Mouse (Mus musculus) cerebellum, postnatal 10 days (tissue): ENCODE data around the gene Lrrc23.
"Not testable (repeated sequence)": the region's sequence is repeated elsewhere in the genome, so short reads cannot be mapped to it uniquely, and the experiment has no call there.

Experiments
- DNase-seq, 2 experiments: peaks; one replicate each; pipeline ENCODE4 v3.0.0; 2021; ENCODE audit warnings: mixed read lengths in 2 of 2

The Lrrc23 gene

DNA sequence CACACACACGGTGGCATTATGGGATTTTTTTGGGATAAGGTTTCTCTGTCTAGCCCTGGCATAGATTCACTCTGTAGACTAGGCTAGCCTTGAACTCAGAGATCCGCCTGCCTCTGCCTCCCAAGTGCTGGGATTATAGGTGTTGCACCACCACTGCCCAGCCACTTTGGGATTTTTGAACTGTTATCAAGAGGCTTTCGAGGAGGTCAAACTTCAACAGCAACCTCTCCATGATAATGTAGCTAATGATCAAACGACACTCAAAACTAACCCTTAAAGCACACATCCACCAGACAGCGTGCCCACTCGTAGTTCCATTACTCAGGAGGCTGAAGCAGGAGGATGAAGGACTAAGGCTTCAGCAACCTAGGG is 28.4 kb upstream of the Lrrc23 start:
- no peak for DNase-seq

DNA sequence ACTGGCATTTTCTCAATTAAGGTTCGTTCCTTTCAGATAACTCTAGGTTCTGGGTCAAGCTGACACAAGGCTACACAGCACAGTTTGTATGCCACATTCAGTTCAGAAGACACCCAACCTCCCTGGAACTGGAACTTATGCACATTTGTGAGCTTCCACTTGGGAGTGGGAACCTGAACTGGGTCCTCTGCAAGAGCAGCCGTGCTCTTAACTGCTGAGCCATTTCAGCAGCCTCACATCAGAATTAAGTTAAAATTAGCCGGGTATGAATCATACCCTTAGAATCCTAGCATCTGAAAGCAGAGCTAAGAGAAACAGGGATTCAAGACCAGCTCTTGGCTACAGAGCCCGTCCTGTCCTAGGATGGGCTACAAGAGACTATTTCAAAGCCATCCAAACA is 27.8 kb upstream of the Lrrc23 start:
- no peak for DNase-seq

DNA sequence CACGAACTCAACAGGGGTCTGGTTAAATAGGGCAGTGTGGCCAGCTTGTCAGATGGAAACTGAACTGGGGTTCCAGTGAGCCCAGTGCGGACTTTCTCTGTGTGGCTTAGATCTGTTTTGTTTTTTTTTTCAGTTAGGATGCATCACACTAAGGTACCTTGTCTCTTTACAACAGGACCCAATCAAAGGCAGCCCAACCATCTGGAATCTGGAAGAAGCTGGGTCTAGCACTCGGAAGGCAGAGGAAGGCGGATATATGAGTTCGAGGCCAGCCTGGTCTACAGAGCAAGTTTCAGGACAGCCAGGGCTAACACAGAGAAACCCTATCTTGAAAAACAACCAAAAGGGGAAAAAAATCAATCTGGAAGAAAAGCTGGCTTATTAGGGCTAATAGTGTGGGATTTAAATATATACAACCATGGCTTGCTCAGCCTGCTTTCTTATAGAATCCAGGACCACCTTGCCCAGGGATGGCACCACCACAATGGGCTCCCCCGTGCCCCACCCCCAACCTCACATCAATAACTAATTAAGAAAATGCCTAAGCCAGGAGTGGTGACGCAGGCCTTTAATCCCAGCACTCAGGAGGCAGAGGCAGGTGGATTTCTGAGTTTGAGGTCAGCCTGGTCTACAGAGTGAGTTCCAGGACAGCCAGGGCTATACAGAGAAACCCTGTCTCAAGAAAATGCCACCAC is 27.1 kb upstream of the Lrrc23 start:
- DNase-seq = no peak

DNA sequence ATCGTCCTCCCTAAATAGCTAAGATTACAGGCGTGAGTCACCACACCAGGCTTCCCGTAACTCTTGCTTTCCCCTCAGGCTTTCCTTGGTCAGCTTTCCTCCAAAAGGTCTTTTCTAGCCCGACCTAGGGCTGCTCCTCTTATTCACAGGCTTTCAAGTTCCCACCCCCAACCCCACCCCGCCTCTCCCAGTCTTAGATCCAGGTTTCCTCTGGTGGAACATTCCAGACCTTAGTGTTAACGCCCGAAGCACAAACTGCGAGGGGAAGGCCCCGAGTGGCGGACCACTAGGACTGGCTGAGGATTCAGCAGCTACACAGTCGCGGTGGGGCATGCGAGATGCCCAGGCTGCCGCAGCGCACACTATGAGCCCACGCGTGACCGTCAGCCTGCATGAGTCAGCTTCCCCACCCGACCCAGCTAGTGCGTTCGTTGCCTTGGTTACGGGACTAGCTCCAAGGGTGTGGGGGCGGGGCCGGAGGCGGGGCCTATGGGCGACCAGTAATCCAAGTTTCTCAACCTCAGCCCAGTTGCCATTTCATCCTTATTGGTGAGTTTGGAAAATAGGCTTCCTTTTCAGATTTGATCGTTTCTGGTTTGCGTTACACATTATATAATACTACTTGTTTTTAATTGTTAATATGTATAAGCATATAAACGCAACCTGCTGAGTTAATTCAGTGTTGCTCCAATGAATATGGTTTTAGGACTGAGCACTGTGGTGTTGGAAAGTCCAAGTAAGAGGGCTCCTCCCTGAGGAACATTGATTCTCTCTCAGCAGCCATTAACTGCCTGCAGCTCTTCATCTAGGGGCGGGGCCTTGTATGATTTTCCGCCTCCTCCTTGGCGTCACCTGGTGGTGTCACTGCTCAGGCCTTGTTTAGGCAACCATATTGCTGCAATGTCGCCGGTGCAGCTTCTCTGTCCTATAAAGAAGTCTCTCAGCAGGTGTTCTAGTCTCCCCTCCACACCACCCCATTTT is 26.1 kb upstream of the Lrrc23 start:
- DNase-seq = peak; percentile 97 to 98

DNA sequence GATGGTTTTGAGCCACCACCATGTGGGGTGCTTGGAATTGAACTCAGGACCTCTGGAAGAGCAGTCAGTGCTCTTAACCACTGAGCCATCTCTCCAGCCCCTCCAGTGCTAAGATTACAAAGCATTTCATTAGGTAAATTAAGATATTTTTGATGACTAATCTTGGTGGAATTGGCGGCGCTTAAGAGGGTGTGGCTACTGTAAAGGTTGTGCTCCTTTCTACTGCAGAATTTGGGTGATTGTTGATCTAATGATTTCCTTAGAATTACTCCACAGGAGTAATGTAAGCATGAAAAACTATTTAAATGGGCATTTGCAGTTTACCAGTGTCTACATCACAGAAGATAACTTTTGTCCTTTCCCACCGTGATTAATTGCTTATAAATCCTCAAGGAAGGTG is 24.8 kb upstream of the Lrrc23 start:
- no peak for DNase-seq

DNA sequence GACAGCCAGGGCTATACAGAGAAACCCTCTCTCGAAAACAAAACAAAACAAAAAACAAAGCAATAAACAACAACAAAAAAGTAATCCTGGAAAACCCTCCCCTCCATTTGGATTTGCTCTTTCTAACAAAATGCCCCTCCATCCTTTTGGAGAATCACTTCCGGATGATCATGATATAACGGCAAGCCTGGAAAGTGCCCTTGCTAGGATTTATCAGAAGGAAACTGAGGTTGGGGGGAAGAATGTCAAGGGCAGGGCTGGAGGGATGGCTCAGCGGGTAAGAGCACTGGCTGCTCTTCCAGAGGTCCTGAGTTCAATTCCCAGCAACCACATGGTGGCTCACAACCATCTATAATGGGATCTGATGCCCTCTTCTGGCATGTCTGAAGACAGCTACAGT is 24.2 kb upstream of the Lrrc23 start:
- DNase-seq = not testable (repeated sequence)

DNA sequence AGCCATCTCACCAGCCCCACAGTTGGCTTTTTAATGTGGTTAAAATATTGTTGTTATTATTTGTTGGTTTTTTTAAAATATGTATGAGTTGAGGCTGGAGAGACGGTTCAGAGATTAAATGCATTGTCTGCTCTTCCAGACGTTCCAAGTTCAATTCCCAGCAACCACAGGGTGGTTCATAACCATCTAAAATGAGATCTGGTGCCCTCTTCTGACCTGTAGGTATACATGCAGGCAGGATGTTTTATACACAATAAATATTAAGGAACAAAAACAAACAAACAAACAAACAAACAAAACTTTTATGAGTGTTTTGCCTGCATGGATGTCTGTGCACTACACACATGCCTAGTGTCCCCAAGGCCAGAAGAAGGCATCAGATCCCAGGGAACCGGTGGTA is 23.5 kb upstream of the Lrrc23 start:
- DNase-seq = no peak

DNA sequence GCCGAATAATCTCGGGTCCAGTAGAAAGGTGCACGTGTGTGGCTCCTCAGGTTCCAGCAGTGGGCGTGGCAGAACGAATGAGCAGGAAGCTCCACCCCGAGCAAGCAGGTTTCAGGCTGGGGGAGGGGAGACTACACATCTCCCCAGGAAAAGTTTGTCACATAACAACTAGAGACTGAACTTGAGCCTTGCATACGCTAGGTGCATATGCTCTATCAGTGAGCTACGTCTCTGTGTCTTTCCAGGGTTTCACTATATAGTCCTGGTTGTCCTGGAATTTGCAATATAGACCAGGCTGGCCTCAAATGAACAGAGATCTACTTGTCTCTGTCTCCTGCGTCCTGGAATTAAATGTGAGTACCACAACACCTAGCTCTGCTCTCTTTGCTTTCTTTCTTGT is 22.9 kb upstream of the Lrrc23 start:
- not testable (repeated sequence) for DNase-seq

DNA sequence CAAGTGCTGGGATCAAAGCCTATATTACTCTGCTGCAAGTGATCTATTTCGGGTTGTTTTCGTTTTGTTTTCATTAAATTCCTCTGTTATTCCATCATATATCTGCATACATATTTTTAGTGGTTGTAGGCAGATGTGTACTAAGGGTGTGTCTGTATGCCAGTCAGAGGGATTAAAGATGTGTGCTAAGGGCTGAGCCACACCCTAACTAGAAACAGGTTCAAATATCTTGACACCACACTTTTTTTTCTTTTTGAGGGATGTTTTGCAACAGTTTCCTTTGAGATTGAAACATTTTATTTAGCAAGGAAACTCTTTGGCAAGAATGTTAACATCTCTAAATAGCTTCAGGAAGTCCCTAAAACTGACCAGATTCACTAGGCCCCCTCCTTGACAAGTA is 16.7 kb upstream of the Lrrc23 start:
- no peak for DNase-seq

DNA sequence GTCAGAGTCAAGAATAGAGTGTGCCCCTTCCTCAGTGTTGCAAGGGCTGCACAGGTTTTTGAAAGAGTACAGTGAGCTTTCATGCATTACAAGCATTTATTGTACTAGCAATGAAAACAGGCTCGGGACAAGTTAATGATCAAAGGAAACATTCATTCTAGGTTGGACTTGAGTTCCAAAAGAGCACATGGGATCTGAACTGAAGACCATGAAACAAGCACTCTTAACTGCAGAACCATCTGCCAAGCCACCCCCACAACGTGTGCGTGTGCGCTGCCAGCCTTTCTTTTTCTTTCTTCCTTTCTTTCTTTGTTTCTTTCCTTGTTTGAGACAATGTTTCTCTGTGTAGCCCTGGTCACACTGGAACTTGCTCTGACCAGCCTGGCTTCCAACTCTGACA is 16.3 kb upstream of the Lrrc23 start:
- DNase-seq = no peak

DNA sequence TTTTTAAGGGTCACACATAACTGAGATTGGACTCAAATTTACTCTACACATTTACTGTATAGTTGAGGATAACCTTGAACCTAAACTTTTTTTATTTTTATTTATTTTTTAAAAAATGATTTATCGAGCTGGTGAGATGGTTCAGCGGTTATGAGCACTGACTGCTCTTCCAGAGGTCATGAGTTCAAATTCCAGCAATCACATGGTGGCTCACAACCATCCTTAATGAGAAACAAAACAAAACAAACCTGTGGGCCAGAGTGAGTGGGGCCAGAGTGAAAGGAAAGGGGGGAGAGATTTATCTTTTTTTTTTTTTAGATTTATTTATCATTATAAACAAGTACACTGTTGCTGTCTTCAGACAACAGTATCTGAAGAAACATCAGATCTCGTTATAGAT is 12.4 kb upstream of the Lrrc23 start:
- no peak for DNase-seq

DNA sequence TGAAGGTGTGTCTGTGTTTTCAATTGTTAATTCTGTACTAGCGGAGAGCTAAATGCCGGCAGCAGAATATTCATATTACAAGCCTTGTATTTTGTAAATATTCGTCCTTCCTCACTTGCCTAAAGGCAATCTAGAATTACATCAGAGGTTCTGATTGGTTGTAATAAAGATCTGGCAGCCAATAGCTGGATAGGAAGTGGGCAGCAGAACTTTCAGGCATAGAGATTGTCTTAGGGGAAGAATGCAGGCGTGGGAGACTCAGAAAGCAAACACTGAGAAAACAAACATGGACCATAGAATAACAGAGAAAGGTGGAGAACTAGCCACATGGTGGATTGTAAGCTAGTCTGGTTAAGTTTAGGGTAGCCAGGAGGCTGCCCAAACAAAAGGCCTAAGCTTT is 10.6 kb upstream of the Lrrc23 start:
- DNase-seq = no peak

DNA sequence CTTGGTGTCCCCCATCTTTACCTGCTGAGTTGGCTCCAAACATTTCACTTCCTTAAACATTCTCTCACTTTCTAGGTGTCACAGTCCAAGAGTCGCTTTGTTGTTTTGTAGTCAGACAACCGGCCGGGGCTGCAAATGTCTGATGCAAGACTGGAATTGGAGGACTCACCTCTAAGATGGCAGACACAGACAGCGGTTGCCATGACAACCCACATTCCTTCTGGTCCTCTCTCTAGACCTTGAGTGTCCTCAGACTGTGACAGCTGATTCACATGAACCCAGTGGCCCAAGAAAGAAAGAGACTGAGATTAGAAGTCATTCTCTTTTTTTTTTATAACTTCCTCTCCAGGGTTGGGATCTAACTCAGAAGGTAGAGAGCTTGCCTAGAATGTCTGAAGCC is 10.0 kb upstream of the Lrrc23 start:
- peak; percentile 49 to 50 for DNase-seq

DNA sequence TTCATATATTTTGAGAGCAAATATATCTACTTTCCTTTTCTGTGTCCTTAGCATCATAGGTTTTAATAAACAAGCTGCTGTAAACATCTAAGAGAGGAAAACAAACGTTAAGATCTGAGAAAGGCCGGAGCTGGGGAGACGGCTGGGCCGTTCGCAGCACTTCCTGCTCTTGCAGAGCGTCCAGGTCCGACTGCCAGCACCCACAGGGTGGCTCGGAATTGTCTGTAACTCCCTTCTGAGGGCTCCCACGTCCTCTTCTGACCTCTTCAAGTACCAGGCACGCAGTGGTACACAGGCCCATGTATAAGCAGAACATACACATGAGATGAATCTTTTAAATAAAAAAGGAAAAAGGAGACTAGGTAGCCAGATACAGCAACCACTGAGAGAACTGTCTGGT is 8.2 kb upstream of the Lrrc23 start:
- DNase-seq = peak in 1 of 2 experiments; percentile 55

DNA sequence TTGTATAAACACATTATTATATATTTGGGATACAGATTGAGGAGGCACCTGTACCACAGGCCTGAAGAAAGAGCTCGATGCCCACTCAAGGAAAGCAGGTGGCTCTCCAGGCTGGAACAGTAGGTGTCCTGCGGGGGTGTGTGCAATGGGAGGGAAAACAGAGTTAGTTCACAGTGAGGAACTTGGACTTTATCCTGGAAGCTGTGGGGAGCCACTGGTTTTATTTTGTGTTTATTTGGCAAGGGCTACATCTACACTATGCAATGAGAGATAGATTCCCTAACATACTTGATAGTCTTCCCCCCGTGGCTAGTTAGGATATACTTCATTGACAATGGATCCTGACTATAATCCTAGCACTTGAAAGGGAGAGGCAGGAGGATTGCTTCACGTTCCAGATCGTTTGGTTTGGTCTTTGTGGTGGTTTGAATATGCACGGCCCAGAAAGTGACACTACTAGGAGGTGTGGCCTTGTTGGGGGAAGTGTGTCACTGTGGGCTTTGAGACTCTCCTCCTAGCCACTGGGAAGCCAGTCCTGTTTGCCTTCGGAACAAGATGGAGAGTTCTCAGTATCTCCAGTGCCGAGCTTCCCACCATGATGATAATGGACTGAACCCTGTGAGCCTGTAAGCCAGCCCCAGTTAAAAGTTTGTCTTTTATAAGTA is 7.4 kb upstream of the Lrrc23 start:
- DNase-seq = peak; percentile 78 to 83

DNA sequence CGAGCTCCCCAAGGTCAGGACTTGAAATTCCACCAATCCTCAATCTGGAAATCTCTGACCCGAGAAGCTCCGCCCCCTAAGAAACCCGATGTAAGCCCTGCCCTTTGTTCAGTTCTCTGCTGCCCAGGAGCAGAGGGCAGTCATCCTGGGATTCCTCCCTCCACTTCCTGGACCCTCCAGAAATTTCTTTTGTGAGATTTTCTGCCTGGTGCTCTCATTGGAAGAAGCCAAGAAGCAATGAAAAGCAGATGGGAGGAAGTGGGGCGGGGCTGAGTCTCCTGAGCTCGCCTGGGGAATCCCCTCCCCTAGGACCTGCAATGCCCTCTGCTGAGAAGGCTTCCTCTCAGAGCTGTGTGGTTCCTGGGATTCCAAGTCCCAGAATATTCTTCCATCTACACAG is 2.9 kb upstream of the Lrrc23 start:
- DNase-seq = peak in 1 of 2 experiments; percentile 32

DNA sequence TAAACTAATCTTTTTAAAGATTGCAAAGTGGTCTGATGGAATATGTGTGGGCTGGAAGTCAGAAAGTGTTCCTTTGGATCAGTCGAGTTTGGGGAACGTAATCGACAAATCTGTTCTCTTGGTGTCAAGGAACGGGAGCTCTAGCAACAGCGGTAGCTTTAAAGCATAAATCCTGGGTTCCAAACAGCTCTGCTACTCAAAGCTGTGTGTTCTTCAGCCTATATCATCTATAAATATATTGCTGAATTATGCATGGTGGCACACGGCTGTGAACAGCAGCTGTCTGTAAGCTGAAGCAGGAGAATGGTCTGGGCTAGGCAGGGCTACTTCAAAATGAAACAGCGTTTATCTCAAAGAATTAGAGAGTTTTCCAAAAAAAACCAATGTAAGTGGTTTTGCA is 1.4 kb upstream of the Lrrc23 start:
- no peak for DNase-seq

DNA sequence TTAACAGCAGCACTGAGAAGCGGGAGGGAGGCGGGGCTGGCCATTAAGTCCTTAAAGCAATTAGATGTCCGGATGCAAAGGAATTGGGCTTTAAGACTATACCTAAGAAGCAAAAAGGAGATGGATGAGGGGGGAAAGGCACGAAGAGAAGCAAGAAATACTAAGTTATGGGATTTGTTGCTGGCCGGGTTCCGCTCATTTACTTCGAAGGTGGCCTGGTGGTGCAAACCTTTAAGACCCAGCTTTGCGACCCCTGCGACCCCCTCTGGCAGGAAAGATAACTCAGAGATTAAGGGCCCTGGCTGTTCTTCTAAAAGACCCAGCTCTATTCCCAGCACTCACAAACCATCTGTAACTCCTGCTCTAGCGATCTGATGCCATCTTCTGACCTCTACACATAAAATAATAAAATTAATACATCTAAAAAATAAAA is 473 bp upstream of the Lrrc23 start:
- peak in 1 of 2 experiments; percentile 47 for DNase-seq

DNA sequence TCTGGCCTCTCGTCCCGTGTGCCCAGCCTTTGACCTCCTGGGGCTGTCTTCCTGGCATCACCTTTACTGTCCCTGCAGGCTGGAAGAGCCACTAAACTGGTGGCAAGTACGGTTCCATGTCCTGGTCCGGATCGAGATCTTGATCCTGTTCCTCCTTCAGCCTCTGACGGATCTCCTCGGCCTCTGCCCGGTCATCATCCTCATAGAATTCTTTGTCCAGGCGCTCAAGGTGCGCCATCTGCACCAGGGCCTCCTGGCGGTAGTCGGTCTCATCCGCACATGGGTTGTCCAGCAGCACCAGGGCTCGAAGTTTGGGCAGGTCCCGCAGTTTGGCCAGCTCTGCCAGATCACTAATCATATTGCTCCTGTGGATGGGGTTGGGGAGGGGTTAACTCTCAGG is 9.0 kb downstream of the Lrrc23 start:
- DNase-seq = no peak

DNA sequence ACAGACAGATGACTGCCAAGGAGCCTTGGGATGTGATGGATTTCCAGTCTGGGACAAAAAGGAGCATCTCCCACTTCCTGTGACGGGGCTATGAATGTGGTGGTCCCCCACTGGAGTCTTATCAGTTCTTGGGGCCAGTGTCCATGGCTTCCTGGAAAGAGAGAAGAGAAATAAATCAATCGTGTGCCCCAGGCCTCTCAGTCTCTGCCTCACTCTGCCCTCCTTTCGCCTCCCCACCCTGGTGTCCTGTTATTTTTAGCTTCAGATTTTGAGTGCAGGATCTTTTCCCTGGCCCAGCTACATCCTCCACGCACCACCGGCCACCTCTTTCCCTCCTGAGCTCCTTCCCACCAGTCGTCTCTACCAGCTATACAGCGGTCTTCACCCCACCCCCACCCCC is 9.5 kb downstream of the Lrrc23 start:
- DNase-seq = no peak

DNA sequence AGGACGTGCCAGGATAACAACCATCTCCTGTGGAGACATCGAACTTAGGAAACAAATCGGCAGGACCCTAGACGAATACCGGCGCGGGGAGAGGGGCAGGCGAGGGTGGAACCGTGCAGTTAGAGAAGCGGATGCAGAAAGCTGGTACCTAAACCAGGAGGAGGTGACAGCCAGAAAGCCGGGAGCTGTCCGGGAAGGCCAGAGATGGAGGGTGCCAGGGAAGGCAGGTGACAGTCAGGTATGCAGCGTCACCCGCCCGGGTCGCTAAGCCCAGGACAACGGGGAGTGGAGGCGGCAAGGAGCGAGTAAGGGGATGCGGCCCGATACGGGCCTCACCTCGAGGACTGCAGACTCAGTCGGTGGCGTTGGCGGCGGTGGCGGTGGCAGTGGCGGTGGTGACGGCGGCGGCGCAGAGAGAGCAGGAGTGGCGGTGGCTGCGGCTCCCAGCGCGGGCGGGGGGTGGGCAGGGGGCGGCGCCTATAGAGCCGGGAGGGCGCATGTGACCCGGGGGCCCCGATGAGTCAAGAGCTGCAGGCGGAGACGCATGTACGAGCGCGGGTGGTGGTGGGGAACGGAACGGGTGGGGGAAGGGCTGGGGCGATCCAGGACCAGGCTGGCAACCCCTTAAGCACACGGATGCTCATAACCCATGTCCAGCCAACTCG is 10.3 kb downstream of the Lrrc23 start, which contains the start of gene Eno2:
Eno2 (minus strand) TSS at position 573 of the 665 bp plus-strand sequence.
- peak; percentile 88 to 91 for DNase-seq

DNA sequence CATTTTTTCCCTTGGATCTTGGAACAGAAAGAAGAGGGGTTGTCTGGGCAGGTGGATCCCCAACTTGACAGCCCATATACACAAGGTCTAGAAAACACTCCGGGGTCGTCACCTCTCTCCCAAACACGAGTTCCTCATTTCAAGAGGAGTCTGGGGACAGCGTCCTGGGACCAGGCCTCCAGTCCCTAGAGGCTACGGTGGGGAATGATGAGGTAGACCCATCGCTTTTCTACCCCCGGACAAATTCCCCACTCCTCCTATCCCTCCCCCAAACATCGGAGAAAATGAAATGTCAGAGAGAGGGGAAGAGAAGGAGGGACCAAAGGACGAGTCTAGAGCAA is 10.9 kb downstream of the Lrrc23 start:
- no peak for DNase-seq
